Mouse (Mus musculus) spleen, adult 2 months (tissue): ENCODE measurements at regions not wholly inside any gene's neighbourhood (a gene's known extent, or its start where the extent isn't known, plus 50 kb on each side); places are given as distances from the start of the nearest gene placed in this dataset.

ENCODE experiments used
- DNase-seq, 2 experiments: peaks; one replicate each; pipeline versions ENCODE4 v3.0.0 to v3.0.0-alpha.2; 2012 to 2021; ENCODE audit warnings: low spot score in 2 of 2, low read depth in 1 of 2
- H3K27ac ChIP-seq: fragments of 200-500 bp; 2 replicates; pipeline ENCODE4 v1.5.1; 2012; ENCODE audit warnings: low read length, inconsistent platforms; ENCODE audit not compliant: insufficient read depth
- H3K27me3 ChIP-seq: fragments of 200-500 bp; 2 replicates; pipeline ENCODE4 v1.6.1; 2012; ENCODE audit warnings: mild to moderate bottlenecking, moderate library complexity, low read length, inconsistent platforms; ENCODE audit not compliant: control insufficient read depth, insufficient read depth
- H3K36me3 ChIP-seq: fragments of 200-500 bp; 2 replicates; pipeline ENCODE4 v1.6.1; 2012; ENCODE audit warnings: mild to moderate bottlenecking, low read length, inconsistent platforms; ENCODE audit not compliant: control insufficient read depth, insufficient read depth
- H3K4me1 ChIP-seq: fragments of 200-500 bp; 2 replicates; pipeline ENCODE4 v1.6.1; 2011; ENCODE audit warnings: inconsistent platforms; ENCODE audit not compliant: control insufficient read depth, insufficient read depth, insufficient read length
- H3K4me3 ChIP-seq: fragments of 200-500 bp; 2 replicates; pipeline ENCODE4 v1.5.1; 2011; ENCODE audit warnings: mild to moderate bottlenecking, inconsistent platforms; ENCODE audit not compliant: insufficient read depth, insufficient read length; ENCODE audit errors: extremely low read depth
- CTCF ChIP-seq: fragments of 200-500 bp; IDR thresholded peaks from 2 replicates; pipeline ENCODE4 v1.5.1; 2011; ENCODE audit warnings: mild to moderate bottlenecking, inconsistent platforms; ENCODE audit not compliant: insufficient read depth, insufficient read length, insufficient replicate concordance; ENCODE audit errors: extremely low read depth
- POLR2A ChIP-seq: fragments of 200-500 bp; IDR thresholded peaks from 2 replicates; pipeline ENCODE4 v1.6.1; 2011; ENCODE audit warnings: low read depth, low read length, inconsistent platforms
- WGBS: fragments of 180-500 bp; shearing (Covaris S2); methylation state at CpG from one replicate; pipeline ENCODE4 v1.1.7; 2018; 5-methylcytosine and 5-hydroxymethylcytosine counted together

GRCm38 (mm10) chr15:36945309-36945708, 62.3 kb downstream of the Zfp706 start:
- no peaks in the 10 kb centered on the region for H3K27me3 ChIP-seq
- no peak for DNase-seq
- TF ChIP-seq POLR2A, result no peak
- TF ChIP-seq CTCF, result no peak
- WGBS, result 89% methylated on average over 4 of the region's 4 CpGs
- H3K36me3 ChIP-seq, result no peaks in the 10 kb centered on the region
- no peaks in the 10 kb centered on the region for H3K4me1 ChIP-seq
- no peak overlapping the region for H3K27ac ChIP-seq
- H3K4me3 ChIP-seq, result no peak overlapping the region

DNA sequence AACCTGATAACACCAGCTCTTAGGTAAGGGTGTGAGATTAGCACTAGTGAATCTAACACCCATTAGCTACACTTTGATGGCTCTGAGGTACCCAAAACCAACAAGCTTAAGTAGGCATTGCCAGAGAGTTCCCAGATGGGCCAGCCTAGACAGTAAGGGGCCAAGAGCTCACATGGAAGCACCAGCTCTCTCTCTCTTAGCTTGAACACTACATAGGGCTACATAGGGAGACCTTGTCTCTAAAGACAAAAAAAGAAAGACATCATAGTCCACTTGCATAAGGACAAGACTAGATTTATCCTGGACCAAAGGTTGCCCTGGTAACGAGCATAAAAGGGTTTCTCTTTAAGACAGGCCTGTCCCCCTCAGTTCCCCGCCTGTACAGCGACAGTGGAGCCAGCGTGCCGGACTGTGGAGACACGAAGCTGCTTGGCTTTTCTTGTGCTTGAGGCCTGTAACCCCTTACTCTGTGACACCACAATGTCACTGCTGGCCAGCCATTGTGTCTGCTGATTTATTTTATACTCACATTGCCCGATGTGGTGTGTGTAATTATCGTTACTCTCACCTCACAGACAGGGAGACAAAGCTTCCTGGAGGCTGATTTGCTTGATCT, 62.9 kb downstream of the Zfp706 start:
- no peaks in the 10 kb centered on the region for H3K4me1 ChIP-seq
- H3K27ac ChIP-seq, result no peak overlapping the region
- no peak for DNase-seq
- WGBS, result 86% methylated on average over 8 of the region's 8 CpGs
- no peaks in the 10 kb centered on the region for H3K27me3 ChIP-seq
- no peaks in the 10 kb centered on the region for H3K36me3 ChIP-seq
- TF ChIP-seq CTCF (no peak), POLR2A (no peak)
- no peak overlapping the region for H3K4me3 ChIP-seq

DNA sequence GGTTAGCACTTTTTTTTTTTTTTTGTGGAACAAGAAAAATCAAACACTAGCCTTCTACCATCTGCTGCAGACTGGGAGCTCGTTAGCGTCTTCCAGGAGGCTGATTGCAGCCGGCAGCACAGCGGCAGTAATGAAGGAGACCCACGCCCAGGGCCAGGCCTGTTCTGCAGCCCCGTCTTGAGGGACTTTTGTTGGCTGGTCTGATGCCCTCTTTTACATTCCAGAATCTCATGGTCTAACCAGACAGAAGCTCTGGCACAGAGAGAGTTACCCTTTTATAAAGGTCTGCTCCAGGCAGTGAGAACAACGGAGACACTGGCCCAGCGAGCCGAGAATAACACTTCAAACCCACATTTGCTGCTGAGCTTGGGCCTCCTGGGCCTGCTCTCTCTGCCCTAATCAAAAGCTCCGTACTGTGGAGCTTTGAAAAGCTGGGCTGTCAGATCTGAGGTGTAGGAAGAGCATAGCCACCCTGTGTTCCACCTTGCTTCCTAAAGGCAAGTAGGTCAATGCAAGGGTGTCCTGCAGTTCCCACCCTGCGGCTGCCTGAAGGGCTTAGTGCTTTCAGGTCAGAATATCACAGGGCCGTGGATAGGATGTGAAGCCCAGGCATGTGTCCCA, 64.0 kb downstream of the Zfp706 start:
- WGBS, result 92% methylated on average over 12 of the region's 12 CpGs
- no peak for TF ChIP-seq CTCF
- H3K27ac ChIP-seq, result no peak overlapping the region
- no peak for DNase-seq
- no peaks in the 10 kb centered on the region for H3K27me3 ChIP-seq
- no peak overlapping the region for H3K4me3 ChIP-seq
- no peaks in the 10 kb centered on the region for H3K36me3 ChIP-seq
- peaks cover 2% of the 10 kb centered on the region; the same call in 1 of the 2 replicates for H3K4me1 ChIP-seq

DNA sequence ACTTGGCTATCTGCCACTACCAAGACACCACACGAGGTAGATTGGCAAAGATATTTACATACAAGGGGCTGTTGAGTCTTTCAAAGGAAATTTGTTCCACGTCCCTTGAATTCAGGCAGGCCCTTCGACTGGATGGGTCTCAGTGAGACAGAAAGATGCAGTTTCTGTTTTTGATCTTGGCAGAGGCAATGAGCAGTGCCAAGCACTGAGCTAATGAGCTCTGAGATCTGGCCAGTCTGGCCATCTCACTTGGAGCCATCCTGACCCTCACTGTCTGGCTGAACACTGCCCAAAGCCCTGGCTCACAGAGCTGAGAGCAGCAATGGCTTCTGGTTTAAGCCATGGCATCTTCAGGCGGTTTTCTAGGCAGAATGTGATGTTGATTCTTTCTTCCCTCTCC, 65.3 kb downstream of the Zfp706 start:
- 81% methylated on average over 4 of the region's 4 CpGs for WGBS
- no peak for DNase-seq
- no peaks in the 10 kb centered on the region for H3K27me3 ChIP-seq
- H3K27ac ChIP-seq, result no peak overlapping the region
- H3K4me1 ChIP-seq, result peaks cover 11% of the 10 kb centered on the region
- no peak overlapping the region for H3K4me3 ChIP-seq
- no peaks in the 10 kb centered on the region for H3K36me3 ChIP-seq
- TF ChIP-seq POLR2A (no peak), CTCF (no peak)

DNA sequence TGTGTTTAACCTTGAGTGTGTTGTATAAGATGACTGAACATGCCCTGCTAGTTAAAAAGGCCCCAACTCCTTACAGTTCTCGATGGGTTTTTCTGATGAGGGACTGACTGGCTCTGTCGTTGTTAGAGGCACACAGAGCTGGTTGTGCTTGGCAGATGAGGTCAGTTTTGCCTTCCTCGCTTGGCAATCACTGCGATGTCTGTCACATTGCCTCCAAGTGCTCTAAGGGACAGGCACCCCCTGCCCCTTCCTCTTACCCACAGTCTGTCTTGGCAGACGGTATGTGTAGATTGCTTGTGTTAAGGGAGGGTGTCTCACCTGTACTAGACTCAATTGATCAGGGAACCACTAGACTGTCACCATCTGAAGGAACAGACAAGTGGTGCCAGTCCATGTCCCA, 65.8 kb downstream of the Zfp706 start:
- peaks cover 16% of the 10 kb centered on the region for H3K4me1 ChIP-seq
- H3K27ac ChIP-seq, result no peak overlapping the region
- TF ChIP-seq CTCF (no peak), POLR2A (no peak)
- WGBS, result 87% methylated on average over 5 of the region's 5 CpGs
- H3K4me3 ChIP-seq, result no peak overlapping the region
- no peaks in the 10 kb centered on the region for H3K36me3 ChIP-seq
- no peaks in the 10 kb centered on the region for H3K27me3 ChIP-seq
- no peak for DNase-seq

DNA sequence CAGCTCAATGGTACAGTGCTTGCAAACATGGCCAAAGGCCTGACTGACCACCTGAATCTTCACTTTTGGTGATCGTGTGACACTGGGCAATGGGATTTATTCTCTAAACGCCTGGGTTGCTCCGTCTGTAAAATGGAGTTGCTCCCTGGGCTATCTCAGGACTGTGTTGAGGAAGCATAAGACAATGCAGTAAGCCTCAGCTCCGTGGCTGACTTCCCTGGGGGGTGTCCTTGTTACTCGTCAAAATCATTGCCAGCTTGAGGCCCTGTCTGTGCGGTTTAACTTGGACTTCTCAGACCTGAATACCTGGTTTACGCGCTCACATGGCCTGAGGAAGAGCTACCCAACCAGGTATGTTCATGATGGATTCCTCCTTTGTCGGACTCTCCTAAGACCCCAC, 68.0 kb downstream of the Zfp706 start:
- peaks cover 28% of the 10 kb centered on the region for H3K4me1 ChIP-seq
- no peak for DNase-seq
- TF ChIP-seq CTCF (no peak), POLR2A (no peak)
- H3K36me3 ChIP-seq, result no peaks in the 10 kb centered on the region
- H3K27ac ChIP-seq, result no peak overlapping the region
- WGBS, result 95% methylated on average over 9 of the region's 9 CpGs
- H3K4me3 ChIP-seq, result no peak overlapping the region
- H3K27me3 ChIP-seq, result no peaks in the 10 kb centered on the region

- no peak for DNase-seq
- TF ChIP-seq POLR2A, result no peak
- Histone ChIP-seq H3K36me3 (no peaks in the 10 kb centered on the region), H3K4me1 (peaks cover 31% of the 10 kb centered on the region), H3K4me3 (peak overlapping the region; percentile 64; the same call in 1 of the 2 replicates), H3K27ac (peak overlapping the region; percentile 67), H3K27me3 (no peaks in the 10 kb centered on the region)
- WGBS, result 49% methylated on average over 9 of the region's 9 CpGs
Observed at GRCm38 (mm10) chr15:36939153-36939552, 68.4 kb downstream of the Zfp706 start.
